Mouse (Mus musculus): Measurements from ENCODE around the gene Lin52.

- TF ChIP-seq POLR2A (IDR thresholded peaks at IDR 0.05; ENCODE audit: borderline replicate concordance, extremely low read depth, insufficient read depth, insufficient read length, poor library complexity, severe bottlenecking) (no peak), CTCF (IDR thresholded peaks at IDR 0.05; ENCODE audit: borderline replicate concordance, extremely low read depth, insufficient read depth, insufficient read length) (no peak)
Measured at GRCm38 (mm10) chr12:84429825-84430224, 21.4 kb upstream of the Lin52 start.
